Mouse (Mus musculus): ENCODE data around the gene Secisbp2l.

- no peak for TF ChIP-seq CTCF (IDR thresholded peaks at IDR 0.05; ENCODE audit: extremely low read depth, insufficient read length, insufficient replicate concordance, low read depth, low read length)
- TF ChIP-seq POLR2A (IDR thresholded peaks at IDR 0.05; ENCODE audit: low read depth, low read length) = no peak
These were observed 2.4 kb upstream of the Secisbp2l start for GRCm38 (mm10) chr2:125785021-125785420.

Measured in small intestine, adult 2 months (tissue).